Mouse (Mus musculus): ENCODE data around the gene Tspan9.

DNA sequence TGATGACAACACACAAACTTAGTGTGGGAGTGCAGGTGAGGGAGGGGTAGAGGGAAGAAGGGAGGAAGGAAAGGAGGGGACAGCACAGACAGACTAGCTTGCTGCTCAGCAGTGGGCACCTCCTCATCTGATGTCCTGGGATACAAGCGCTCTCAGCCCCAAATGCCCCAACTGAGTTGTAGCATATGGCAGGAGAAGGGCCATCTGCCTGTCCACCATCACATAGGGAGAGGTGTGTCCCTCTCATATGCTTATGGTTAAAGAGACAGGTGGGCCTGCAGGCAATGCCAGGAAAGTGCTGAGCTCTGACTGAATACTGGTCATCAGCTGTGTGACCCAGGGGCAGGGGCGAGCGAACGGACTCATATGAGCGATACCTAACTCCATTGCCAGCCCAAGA, 163.6 kb downstream of the Tspan9 start:
- TF ChIP-seq POLR2A (IDR thresholded peaks at IDR 0.05; ENCODE audit: low read depth, low read length) (no peak), CTCF (IDR thresholded peaks at IDR 0.05; ENCODE audit: extremely low read depth, insufficient read depth, insufficient read length, insufficient replicate concordance) (no peak)
